Mouse (Mus musculus) kidney, adult 11 months (tissue): ENCODE results near the gene Ccdc154.
A peak's percentile ranks its signal among the peaks of the same experiment; 100 is the strongest.
"Not testable (repeated sequence)": the region's sequence is repeated elsewhere in the genome, so short reads cannot be mapped to it uniquely, and the experiment has no call there.

ENCODE experiments used
- DNase-seq: peaks from one replicate; pipeline ENCODE4 v3.0.0; 2022

Gene Ccdc154

GRCm38 (mm10) chr17:25162161-25162560 lies at the start of gene Ccdc154:
Gene Ccdc154, plus strand, starts transcription at chr17:25162461.
- no peak for DNase-seq

- no peak for DNase-seq
These were observed 47.2 kb upstream of the Ccdc154 start for GRCm38 (mm10) chr17:25114908-25115645.

- peak; percentile 89 for DNase-seq
These were observed 46.4 kb upstream of the Ccdc154 start, which contains the start of gene Telo2 for GRCm38 (mm10) chr17:25115664-25116432. Gene Telo2, minus strand, starts transcription at chr17:25115967.

DNA sequence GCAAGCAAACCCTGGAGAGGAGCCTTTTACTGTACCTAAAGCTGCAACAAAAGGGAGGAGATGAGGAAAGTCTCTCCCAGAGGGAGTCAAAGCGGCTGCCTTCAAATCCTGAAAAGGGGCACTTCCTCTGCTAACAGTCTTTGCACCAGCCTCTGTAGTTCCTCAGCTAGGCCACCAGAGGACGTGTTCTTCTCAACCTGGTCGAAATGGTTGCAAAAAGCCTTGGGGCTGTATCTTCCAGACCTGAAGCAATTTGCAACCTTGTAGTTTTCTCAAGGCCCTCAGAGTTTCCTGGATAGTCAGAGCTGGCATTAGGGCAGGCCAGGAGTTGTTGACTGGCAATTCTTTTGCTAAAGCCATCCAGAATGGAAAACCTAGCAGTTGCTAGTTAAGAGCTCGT lies 45.0 kb upstream of the Ccdc154 start:
- no peak for DNase-seq

DNA sequence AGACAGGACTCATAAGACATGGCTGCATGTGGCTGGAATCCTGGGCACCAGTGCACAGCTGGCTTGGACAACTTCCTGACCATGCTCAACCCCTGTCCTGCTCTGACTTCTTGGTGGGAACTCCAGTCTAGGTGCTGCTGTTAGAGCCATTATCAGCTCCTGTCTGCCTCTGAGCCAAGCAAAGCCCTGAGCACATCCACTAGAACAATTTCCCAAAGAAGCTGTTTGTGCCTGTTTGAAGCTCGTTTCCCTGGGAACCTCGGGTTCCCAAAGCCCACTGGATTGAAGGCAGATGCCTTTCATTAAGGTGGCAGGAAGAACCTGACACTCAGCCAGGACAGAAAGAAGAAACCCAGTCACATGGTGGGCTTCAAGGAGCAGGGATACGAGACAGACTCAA lies 41.9 kb upstream of the Ccdc154 start, which contains the start of gene Ptx4:
Ptx4 (plus strand) TSS at position 355 of the 400 bp plus-strand sequence.
- DNase-seq = no peak

DNA sequence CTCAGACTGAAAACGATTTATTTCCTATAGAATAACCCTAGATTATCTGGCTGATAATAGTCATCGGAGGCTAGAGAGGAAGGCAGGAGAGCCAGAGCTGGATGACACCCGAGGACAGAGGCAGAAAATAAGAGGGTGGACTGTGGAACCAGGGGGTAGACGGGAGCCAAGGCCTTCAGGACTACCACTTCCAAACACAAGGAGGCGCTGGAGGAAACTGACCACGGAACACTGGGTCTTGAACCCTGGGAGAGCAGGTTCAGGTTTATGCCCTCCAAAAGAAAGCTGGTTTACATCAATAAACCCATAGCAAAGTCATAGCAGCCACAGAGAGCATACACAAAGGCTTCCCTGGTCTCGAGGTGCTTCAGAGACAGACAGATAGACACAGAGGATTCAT lies 38.3 kb upstream of the Ccdc154 start:
- DNase-seq = no peak

DNA sequence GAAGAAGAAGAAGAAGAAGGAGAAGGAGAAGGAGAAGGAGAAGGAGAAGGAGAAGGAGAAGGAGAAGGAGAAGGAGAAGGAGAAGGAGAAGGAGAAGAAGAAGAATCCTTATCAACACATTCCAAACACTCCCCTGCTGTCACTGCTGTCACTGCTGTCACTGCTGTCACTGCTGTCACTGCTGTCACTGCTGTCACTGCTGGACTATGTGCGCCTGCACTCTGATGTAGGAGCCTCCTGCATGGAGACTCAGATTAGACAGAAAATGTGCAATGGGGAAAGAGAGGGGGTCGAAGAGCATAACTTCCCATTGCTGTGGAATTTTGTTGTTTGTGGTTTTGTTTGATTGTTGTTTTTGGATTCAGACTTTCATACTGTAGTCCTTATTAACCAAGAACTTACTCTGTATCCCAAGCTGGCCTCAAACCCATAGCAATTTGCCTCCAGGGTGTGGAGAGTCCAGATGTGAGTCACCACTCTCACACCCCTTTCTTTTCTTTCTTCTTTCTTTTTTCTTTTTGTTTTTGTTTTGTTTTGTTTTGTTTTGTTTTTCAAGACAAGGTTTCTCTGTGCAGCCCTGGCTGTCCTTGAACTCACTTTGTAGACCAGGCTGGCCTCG lies 36.7 kb upstream of the Ccdc154 start:
- not testable (repeated sequence) for DNase-seq

GRCm38 (mm10) chr17:25127079-25127478 lies 35.2 kb upstream of the Ccdc154 start:
- DNase-seq = no peak

DNA sequence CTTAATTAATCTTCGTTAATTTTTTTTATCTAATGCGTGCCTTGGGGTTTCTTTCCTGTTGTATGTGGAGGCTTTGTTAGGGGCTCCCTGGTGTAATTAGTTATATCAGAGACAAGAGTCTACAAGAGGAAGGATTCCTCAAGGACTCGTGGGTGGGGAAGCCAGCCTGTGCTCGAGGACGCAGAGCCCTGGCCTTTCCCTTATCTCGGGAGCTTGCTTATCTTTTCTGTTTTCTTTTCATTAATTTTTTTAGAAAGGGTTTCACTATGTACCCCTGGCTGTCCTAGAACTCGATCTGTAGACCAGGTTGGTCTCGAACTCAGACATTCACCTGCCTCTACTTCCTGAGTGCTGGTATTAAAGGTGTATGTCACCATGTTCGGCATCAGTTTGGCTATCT lies 34.6 kb upstream of the Ccdc154 start:
- DNase-seq = no peak

- no peak for DNase-seq
These were observed 32.2 kb upstream of the Ccdc154 start for GRCm38 (mm10) chr17:25130060-25130459.

GRCm38 (mm10) chr17:25133275-25133698 lies 29.0 kb upstream of the Ccdc154 start, which contains the start of gene Clcn7:
Gene Clcn7, plus strand, starts transcription at chr17:25133391.
- peak; percentile 91 for DNase-seq

- peak; percentile 56 for DNase-seq
These were observed 26.6 kb upstream of the Ccdc154 start for GRCm38 (mm10) chr17:25135622-25136021.

GRCm38 (mm10) chr17:25138803-25139202 lies 23.5 kb upstream of the Ccdc154 start:
- no peak for DNase-seq

- DNase-seq = no peak
These were observed 22.3 kb upstream of the Ccdc154 start for GRCm38 (mm10) chr17:25139960-25140359.

GRCm38 (mm10) chr17:25163387-25163786 lies 1.1 kb downstream of the Ccdc154 start:
- no peak for DNase-seq

DNA sequence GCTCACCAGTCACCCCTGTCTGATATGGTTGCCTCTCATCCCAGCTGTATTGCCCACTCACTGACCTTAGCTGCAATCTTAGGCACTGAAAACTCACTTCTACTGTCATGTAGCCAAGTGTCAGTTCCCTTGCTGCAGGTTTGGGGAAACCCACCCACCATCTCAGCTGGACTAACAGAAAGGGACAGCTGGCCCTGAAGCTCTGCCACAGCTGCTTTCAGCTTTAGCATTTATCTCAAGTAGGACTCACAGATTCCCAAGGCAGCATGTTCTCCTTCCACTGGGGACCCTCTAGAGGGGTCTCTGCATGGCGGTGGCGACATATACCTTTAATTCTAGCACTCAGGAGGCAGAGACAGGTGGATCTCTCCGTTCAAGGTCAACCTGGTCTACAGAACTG lies 2.5 kb downstream of the Ccdc154 start:
- DNase-seq = no peak

GRCm38 (mm10) chr17:25165970-25166671 lies 3.9 kb downstream of the Ccdc154 start:
- no peak for DNase-seq

DNA sequence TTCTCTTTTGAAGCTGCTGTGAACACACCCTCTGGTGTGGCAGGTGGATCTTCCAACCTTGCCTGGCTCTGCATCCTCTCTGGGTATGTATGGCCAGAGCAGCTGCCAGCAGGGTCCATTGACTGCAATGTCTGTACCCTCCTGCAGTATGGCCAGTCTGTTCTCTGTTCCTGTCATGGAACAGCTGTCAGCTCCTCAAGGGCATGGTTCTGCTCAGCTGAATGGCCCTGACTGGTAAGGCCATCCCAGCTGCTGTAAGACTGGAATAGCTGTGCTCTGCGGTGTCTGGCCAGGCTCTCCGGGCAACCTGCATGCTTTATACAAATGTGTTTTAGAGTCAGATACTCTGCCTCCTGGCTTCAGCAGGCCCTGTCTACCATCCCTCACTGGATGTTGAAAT lies 7.4 kb downstream of the Ccdc154 start:
- DNase-seq = no peak

DNA sequence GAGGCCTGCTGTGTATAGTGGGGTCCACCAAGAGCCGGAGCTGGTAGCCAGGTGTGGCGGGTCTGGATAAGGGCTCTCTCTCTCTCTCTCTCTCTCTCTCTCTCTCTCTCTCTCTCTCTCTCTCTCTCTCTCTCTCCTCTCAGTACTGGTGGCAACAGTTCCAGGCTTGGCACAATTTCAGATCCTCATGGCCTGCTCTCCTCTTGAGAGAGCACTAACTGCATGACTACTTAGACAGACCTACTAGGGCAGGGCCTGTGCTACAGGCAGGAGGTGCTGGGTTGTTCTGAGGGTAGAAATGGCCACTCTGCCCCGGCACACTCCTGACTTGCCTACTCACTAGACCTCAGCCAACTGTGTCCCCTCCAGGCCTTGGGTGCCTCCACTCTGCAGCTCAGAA lies 10.3 kb downstream of the Ccdc154 start:
- no peak for DNase-seq

DNA sequence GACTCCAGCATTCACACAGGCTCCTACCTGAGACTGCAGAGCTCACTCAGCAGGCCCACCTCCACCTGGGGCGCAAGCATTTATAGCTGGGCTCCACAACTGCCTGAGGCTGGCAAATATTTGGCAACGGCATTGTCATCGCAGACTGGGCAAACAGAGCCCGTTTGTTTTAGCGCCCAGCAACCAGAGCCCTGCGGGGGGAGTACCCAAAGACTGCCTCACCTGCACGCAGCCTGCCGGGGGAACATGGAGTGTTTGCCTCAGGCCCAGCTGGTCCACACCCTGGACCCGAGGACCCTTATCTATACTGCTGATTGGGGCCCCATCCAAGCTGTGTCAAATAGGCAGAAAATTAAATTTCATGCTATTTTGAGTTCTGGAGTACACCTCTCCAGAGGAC lies 13.2 kb downstream of the Ccdc154 start, which contains the start of gene Gm38655:
Gm38655 (minus strand) TSS at position 61 of the 400 bp plus-strand sequence.
- DNase-seq = no peak

DNA sequence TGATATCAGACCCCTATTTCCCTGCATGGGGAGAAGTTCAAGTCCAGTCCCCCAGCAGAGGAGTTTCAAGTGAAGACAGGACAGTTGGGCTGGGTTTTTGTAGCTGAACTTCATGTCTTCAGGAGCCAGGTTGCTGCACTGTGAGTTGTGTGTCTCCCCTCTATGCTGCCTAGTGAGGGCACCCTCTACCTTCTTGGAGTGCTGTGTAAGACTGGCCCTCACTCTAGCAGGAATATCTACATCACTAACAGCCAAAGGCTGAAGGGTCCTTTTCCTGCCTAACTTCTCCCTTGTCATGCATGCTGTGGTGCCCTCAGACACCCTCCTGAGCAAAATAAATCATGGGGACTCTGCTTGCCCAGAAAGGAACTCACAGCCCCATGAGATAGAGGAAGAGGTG lies 21.0 kb downstream of the Ccdc154 start:
- no peak for DNase-seq

DNA sequence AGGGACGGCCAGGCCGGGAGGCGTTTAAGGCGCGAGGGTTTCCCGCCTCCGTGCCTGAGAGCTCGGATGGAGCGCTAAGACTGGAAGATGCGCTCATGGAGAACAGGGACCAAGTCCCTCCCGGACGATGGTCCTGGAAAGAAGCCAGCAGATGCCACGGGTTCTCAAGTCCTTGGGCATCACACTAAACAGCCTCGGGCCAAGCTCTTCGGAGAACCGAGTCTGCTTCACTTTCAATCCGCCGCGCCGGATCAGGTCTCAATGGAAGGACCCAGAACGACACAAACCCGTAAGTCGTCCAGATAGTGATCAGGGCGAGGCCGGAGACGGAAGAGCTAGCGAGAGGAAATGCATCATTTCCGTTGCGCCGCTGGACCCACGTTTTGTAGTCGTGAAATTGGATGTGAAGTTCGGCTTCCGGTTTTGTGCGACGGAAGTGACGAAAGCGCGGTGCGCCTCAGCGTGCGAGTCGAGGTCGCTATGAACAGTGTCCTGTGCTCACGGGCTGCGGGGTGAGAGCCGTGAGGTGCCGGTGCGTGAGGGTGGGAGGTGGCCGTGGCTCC lies 21.9 kb downstream of the Ccdc154 start, which contains the start of gene BC003965:
BC003965 (plus strand) TSS at position 426 of the 563 bp plus-strand sequence.
- peak; percentile 95 for DNase-seq
